Mouse (Mus musculus): ENCODE data around the gene Kat6b.
A peak's percentile ranks its signal among the peaks of the same experiment; 100 is the strongest.

Kat6b gene

DNA sequence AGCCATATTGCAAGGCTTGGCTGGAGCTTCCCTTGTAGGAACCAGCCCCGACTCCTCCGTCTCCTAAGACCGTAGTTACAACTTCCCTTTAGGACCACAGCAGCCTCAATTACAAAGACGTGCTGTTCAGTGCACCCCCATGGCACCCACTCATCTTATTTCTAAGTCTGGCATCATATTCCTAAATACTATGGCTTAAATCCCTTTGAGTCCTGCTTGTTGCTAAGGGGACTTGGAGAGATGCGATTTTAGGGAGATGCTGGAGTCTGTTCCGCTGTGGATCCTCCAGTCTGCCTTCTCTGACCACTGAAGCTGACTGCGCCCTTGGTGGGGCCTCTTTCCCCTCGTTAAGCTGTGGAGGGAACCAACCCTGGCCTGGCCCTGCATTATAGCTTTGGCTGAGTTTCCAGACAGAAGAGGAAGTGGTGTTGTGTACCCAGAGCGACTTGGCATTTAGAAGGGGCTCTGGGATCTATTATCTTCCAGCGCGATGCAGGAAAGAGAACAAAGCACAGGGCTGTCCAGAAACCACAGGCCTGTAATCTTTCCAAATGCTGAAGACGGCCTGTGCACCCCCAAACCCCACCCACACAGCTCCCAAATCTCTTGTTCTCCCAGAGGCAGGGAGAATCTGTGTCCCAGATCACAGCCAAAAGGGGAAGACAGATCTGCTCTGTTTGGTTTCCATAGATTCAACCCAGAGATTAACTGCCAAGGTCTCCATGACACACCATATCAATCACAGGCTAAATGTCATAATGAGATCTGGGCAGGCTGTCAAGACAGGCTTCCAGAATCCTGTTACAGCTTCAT, 225.7 kb downstream of the Kat6b start:
- DNase-seq (ENCODE audit: low read depth), result peak; percentile 73

DNA sequence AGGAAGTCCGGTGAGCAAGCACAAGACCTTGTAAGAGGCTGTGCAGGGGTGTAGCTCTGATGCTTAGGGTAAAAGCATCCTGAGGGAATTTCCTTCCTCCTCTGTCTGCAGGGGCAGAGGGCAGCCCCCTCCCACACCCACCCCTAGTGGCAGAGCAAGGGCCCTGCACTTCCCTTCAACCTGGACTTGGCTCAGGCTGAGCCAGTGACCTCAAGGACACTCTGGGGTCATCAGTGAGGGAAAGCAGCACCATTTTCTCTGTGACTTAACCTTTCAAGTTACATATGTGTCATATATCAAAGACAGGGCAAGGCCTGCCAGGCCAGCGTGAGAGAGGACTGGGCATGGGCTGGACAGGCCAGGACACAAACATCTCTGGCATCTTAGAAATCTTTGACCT, 228.3 kb downstream of the Kat6b start:
- DNase-seq (ENCODE audit: low read depth), result no peak

DNA sequence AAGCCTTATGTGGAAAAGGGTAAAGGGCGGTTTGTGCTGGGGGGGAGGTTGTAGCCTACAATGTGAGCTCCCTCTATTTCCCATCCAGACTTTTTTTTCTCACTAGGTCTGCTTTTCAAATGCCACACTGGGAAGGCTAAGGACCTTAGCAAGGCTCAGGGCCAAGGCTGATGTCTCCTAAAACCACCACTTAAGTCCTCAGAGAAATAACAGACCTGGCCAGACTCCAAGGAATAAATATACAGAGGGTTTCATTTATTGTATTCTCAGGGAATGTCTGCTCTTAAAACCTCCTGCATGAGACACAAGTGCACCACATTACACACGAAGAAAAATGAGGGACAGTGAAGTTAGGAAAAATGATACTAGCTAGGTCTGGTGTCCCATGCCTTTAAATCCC, 230.0 kb downstream of the Kat6b start:
- no peak for DNase-seq (ENCODE audit: low read depth)

DNA sequence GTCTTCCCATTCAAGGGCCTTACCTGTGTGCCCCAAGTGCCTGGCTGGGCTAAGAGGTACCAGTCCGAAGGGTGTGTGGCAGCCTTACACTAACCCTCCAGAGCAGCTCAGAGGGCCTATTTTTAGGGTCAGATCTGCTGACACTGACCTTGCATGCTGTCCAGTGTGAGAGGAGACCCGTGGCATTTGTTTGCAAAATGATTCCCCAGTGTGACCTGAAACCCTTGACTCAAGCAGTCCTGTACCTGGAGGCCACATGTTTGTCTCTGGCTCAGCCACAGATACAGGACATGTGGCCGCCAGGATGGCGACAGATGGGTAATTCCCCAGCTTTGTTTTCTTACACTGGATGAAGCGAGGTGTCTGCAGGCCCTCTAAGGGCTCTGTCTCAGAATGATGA, 233.3 kb downstream of the Kat6b start, which contains the start of gene Dupd1:
Dupd1 (minus strand) TSS at position 91 of the 400 bp plus-strand sequence.
- DNase-seq (ENCODE audit: low read depth), result no peak

DNA sequence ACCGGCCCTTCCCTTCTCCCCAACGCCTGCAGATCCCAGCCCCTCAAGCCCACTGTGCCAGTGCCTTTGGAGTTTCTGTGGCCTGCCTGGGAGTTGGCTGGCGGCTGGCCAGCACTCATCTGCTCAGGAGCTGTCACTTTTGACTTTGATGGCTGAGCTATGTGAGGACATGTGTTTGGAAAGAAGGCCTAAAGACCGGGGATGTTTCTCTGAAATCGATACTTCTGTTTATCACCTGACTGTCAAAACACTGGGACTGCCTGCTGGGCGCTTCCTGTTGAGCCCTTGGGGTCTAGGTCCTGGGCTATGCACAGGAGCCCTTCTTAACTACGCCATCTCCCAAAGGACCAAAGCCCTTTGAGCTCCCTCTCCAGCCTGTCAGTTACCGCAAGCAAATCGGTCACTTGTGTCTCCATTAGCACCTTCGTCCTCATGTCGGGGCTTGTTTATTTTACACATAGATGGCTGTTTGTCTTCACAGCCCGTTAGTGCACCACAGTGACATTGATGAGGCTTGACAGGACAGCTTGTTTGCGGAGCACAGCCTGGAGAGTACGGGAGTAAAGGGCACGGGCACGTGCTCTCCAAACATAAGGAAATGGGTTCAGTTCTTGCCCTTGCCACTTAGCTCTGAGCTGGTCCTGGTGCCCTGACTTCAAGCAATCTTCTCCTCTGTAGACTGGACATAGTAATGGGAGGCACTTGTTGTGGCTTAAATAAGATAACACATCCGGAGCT, 238.6 kb downstream of the Kat6b start:
- no peak for DNase-seq (ENCODE audit: low read depth)

DNA sequence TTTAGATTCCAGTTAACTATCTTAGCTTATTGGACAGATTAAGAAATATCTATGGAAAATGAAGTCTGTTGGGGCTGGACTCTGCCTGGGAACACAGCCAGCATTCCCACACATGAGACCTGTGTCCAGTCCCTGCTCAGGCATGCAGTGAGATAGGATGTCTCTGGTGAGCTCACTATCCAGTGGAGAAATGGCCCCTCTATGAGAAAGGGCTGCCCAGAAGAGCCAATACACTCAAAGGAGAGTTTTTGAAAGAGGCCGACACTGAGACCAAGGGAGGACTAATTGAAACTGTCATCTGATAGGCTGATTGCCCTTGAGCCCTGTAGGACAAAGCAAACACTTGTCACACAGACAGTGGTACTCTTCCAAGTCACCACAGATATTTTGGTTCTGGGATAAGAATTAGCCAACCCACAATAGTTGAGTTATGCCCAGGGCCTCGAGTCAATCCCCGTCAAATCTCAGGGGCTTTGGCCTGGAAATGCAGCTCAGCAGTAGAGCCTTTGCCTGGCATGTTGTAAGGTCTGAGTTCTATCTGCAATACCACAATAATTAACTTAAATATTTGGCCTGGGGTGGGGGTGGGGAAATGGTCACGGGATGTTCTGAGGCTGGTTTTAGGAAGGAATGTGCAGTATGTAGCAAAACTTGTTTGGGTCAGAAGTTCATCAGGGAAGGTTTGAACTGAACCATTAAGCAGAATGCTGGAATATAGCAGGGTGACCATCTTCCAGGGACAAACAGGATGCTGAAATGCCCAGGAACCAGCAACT, 239.4 kb downstream of the Kat6b start:
- DNase-seq (ENCODE audit: low read depth), result no peak
